Mouse (Mus musculus): ENCODE measurements around the gene Isg20l2.

DNA sequence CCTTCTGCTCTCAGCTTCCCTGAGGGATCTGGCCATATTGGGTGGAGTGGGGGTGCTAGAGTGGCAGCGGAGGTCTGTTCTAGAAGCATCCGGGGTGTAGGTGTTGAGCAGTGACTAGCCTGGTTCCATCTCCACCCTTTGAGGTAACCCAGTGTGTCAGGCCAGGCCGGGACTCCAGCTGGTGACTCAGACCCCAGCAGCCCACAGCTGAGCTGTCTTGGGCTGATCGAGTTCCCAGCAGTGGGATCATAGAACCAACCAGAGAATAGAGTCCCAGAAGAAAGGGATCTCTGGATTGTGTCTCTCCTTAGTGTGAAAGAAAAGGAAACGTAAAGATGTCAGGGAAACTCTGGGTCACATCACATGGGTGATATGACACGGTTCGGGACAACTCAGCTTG is 29.3 kb downstream of the Isg20l2 start:
- TF ChIP-seq CTCF (IDR thresholded peaks at IDR 0.05; ENCODE audit: low read depth, low read length) (no peak), POLR2A (IDR thresholded peaks at IDR 0.05; ENCODE audit: extremely low read depth, insufficient read depth, low read length) (no peak)
